Mouse (Mus musculus) pancreas, adult 10 weeks (tissue): ENCODE results near the gene 1700015F17Rik. TPM values are rescaled to one million over a fixed set of nuclear protein-coding genes. Genes with fewer than 3 reads are reported as not detected.

Source experiments
- polyA plus RNA-seq: library from polyadenylated mRNA; stranded (reverse); fragments of 350-450 nt; fragmentation: Illumina TruSeq; extraction: RNeasy Lipid Tissue Mini Kit (QIAGEN cat#74804); gene quantifications from one replicate; pipeline ENCODE4 v1.2.3, GENCODE M21; 2015; ENCODE audit warnings: low read depth, low replicate concordance; ENCODE audit not compliant: insufficient read depth

The 1700015F17Rik gene
- not detected for polyA plus RNA-seq

DNA sequence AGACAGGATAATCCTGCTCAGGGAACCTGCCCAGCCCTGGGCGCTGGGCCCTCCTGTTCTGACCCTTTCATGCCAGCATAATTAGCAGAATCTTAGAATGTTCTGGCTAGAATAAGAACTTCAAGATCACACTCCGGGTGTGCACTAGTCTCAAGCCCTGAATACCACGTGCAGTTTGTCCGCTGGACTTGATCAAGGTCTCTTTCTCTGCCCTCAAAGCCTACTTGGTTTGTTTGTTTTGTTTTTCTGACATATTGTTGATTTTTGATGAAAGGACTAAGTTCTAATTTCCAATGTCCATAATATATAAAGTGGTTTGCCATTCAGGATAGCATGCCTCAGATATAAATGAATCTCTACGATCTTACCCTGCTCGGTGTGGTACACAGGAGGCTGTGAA, at the start of gene 1700015F17Rik:
Gene 1700015F17Rik (minus strand): TSS at position 101 of the 400 bp plus-strand sequence.

DNA sequence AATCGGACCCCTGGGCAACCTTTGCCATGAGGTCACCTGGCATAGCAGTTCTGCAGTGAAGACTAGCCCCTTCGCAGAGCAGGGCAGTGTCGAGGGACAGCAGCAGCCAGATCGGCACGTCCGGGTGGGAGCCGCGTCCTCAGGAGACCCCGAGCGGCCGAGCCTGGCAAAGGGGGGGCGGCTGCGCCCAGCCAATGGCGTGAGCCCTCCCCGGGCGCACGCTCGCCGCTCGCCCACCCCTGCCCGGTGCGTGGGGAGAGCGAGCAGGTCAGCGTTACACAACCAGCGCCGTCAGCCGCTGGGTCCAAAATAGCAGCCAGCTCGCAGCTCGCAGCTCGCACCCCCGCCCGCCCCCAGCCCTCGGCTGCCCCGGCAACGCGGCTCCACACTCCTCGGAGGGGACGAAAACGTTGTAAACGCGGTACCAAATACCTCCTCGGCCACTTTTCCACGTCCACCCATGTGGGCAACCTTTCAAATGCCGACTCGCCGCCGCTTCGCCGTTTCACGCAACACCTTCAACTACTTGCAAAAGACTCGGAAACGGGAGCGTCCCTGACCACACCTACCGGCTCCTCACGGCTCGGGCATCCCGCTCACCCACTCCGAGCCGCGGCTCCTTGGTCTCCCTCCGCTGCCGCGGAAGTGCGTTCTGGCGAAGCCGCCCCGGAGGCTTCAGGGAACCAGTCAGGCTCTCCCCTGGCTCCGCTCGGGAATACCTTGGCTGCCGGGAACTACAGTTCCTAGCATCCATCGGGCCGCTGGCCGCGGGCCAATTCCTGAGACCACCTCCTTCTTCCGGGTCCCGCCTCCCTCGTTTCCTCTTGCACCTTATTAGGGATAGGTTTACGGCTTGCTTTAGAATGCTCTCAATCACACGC, 35.5 kb upstream of the 1700015F17Rik start, which contains the start of gene Cldn12:
Gene Cldn12 (minus strand): TSS at position 763 of the 881 bp plus-strand sequence.

GRCm38 (mm10) chr5:5419992-5420455, 58.9 kb downstream of the 1700015F17Rik start, which contains the start of gene Cdk14:
TSS of gene Cdk14 (minus strand) at chr5:5420312.

Other genes starting within 250 kb of the 1700015F17Rik start
- gene Cdk14, start 58.8 kb downstream of the 1700015F17Rik start, polyA plus RNA-seq, result 2.4 TPM
- gene Cldn12, start 35.8 kb upstream of the 1700015F17Rik start, polyA plus RNA-seq, result 3.5 TPM
- 2.6 TPM for gene Gtpbp10, start 80.4 kb upstream of the 1700015F17Rik start, polyA plus RNA-seq
- not detected for gene Gm8773, start 94.7 kb upstream of the 1700015F17Rik start, polyA plus RNA-seq
- 2.2 TPM for gene Cfap69, start 185.1 kb upstream of the 1700015F17Rik start, polyA plus RNA-seq
- 1.8 TPM for gene Steap2, start 215.4 kb upstream of the 1700015F17Rik start, polyA plus RNA-seq